Mouse (Mus musculus) brain, embryonic 14.5 days (tissue): Measurements from ENCODE around the gene Col13a1.

ENCODE experiments used
- CTCF ChIP-seq: fragments of 200-500 bp; IDR thresholded peaks from 2 replicates; pipeline ENCODE4 v1.5.1; 2012; ENCODE audit warnings: inconsistent platforms, mild to moderate bottlenecking, moderate library complexity, borderline replicate concordance; ENCODE audit not compliant: insufficient read depth, insufficient read length; ENCODE audit errors: extremely low read depth
- POLR2A ChIP-seq: fragments of 200-500 bp; IDR thresholded peaks from 2 replicates; pipeline ENCODE4 v1.6.1; 2012; ENCODE audit warnings: mild to moderate bottlenecking, inconsistent platforms, borderline replicate concordance; ENCODE audit not compliant: poor library complexity, insufficient read depth, insufficient read length, severe bottlenecking; ENCODE audit errors: extremely low read depth

GRCm38 (mm10) chr10:61844475-61844874 is 134.4 kb downstream of the Col13a1 start:
- TF ChIP-seq CTCF (peak; percentile 19; the same call in 1 of the 2 replicates), POLR2A (no peak)
